Mouse (Mus musculus) bone marrow macrophage, adult 2 months (primary cell): ENCODE measurements around the gene Atxn1l.

ENCODE experiments used
- CTCF ChIP-seq: IDR thresholded peaks from 2 replicates; pipeline ENCODE4 v1.5.1; 2012; ENCODE audit warnings: low read depth, mild to moderate bottlenecking, low read length, moderate library complexity
- POLR2A ChIP-seq: IDR thresholded peaks from 2 replicates; pipeline ENCODE4 v1.6.1; 2012; ENCODE audit warnings: mild to moderate bottlenecking, low read depth, low read length, borderline replicate concordance

- TF ChIP-seq CTCF: no peak
- no peak for TF ChIP-seq POLR2A
These were observed 39.8 kb downstream of the Atxn1l start for GRCm38 (mm10) chr8:109697754-109698153.
